ENCODE assay signal across 21 mouse cellular contexts in the genomic region with DNA sequence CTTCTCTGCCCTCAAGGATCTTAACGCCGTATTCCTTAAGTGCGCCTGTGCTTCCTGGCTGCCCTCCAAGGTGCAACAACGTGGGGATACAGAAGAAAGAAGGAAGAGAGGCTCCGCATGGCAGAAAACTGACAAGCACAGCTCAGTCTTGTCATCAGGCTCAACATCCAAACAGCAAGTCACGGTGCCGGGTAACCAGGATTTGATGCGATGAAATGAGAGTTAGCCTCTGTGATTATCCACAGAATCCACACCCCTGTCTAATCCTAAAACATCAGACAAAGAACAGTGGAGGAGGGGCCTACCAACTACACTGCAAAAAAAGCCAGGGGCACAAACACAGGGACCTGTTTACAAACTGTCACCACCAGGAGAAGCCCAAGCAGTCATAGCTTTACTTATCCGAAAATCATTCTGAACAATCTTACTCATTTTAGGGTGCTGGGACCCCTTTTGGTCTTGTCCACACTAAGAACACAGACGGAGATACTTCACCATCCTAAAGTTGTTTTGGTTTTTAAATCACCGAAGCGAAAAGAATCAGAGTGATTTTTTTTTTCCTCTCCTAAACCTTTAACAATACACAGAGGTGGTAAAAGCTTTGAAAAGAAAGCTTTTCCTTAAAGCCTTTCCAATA.
DNase-seq lines count a peak whose midpoint lies in the region; ATAC-seq and TF ChIP-seq lines count a peak whose summit lies in the region.
"Had no signal": no experiment of that assay in that cellular context is flagged by ENCODE, and none has a peak within 500 bp of the region (broad histone marks: within the 10 kb centered on the region; RNA-seq: fewer than 3 reads in every experiment).

No protein-coding gene starts in this region.

- peak; percentile 38 for DNase-seq in hindbrain, postnatal 0 days (ENCODE audit: low spot score)
- no peak for DNase-seq in hindbrain, embryonic 11.5 days (ENCODE audit: low spot score)
- peak; percentile 9 for DNase-seq in brain, adult 2 months (ENCODE audit: low read depth, low spot score)
- no peak for DNase-seq in urinary bladder, postnatal 10 days (ENCODE audit: low spot score)
- DNase-seq in thymus, postnatal 25 days: no peak
- DNase-seq: adrenal gland, postnatal 14 days; B cell, adult 2 months; cerebellum, adult 9-11 months; heart, adult 11 months; layer of hippocampus, postnatal 36 days; lung, adult 2 months; right cerebral cortex, postnatal 4 days; thymus, postnatal 36 days had no signal

- no peaks in the 10 kb centered on the region for H3K27me3 ChIP-seq in hindbrain, postnatal 0 days (ENCODE audit: insufficient read depth, low read length)
- no peaks in the 10 kb centered on the region for H3K27me3 ChIP-seq in hindbrain, embryonic 11.5 days (ENCODE audit: control insufficient read depth, insufficient read depth, low read length)
- H3K27me3 ChIP-seq in forebrain, embryonic 15.5 days: no peaks in the 10 kb centered on the region
- no peaks in the 10 kb centered on the region for H3K27me3 ChIP-seq in midbrain, embryonic 15.5 days (replicated peaks)
- H3K27me3 ChIP-seq: heart, embryonic 15.5 days; hindbrain, embryonic 12.5 days had no signal

- H3K9ac ChIP-seq in hindbrain, postnatal 0 days (replicated peaks; ENCODE audit: low read length): no peak overlapping the region
- no peak overlapping the region for H3K9ac ChIP-seq in hindbrain, embryonic 11.5 days (ENCODE audit: low read depth, low read length)
- H3K9ac ChIP-seq in forebrain, embryonic 15.5 days (replicated peaks): no peak overlapping the region
- H3K9ac ChIP-seq in midbrain, embryonic 15.5 days: no peak overlapping the region; the same call in 1 of the 2 replicates
- H3K9ac ChIP-seq: heart, embryonic 15.5 days; hindbrain, embryonic 12.5 days had no signal

- H3K27ac ChIP-seq in hindbrain, postnatal 0 days: no peak overlapping the region
- no peak overlapping the region for H3K27ac ChIP-seq in hindbrain, embryonic 11.5 days (ENCODE audit: low read depth, low read length)
- H3K27ac ChIP-seq in forebrain, embryonic 15.5 days (replicated peaks): peak overlapping the region; percentile 23; the same call in 1 of the 2 replicates
- H3K27ac ChIP-seq in midbrain, embryonic 15.5 days: peak overlapping the region; percentile 55
- H3K27ac ChIP-seq: heart, embryonic 15.5 days; hindbrain, embryonic 12.5 days; limb, embryonic 10.5 days; macrophage had no signal

- H3K4me2 ChIP-seq in hindbrain, postnatal 0 days (ENCODE audit: low read depth, low read length): peak overlapping the region; percentile 25; the same call in 1 of the 2 replicates
- no peak overlapping the region for H3K4me2 ChIP-seq in hindbrain, embryonic 11.5 days (replicated peaks; ENCODE audit: low read depth, low read length)
- peak overlapping the region; percentile 32 for H3K4me2 ChIP-seq in forebrain, embryonic 15.5 days (replicated peaks)
- peak overlapping the region; percentile 26 for H3K4me2 ChIP-seq in midbrain, embryonic 15.5 days
- H3K4me2 ChIP-seq: heart, embryonic 15.5 days; hindbrain, embryonic 12.5 days; liver, embryonic 11.5 days had no signal

- whole genome bisulfite sequencing in hindbrain, postnatal 0 days: 36% methylated on average over 12 of the region's 12 CpGs
- 75% methylated on average over 12 of the region's 12 CpGs for WGBS in hindbrain, embryonic 11.5 days
- 27% methylated on average over 12 of the region's 12 CpGs for WGBS in forebrain, embryonic 15.5 days
- WGBS in midbrain, embryonic 15.5 days: 31% methylated on average over 12 of the region's 12 CpGs

- H3K4me1 ChIP-seq in hindbrain, postnatal 0 days (ENCODE audit: insufficient read depth, low read length): 0 out of 2 replicates have a peak, but pooled peaks cover 4% of the 10 kb centered on the region
- H3K4me1 ChIP-seq in hindbrain, embryonic 11.5 days (replicated peaks; ENCODE audit: control insufficient read depth, insufficient read depth, low read length): no peaks in the 10 kb centered on the region
- peaks cover 11% of the 10 kb centered on the region for H3K4me1 ChIP-seq in forebrain, embryonic 15.5 days
- H3K4me1 ChIP-seq in midbrain, embryonic 15.5 days: peaks cover 11% of the 10 kb centered on the region
- H3K4me1 ChIP-seq: heart, embryonic 15.5 days; hindbrain, embryonic 12.5 days; limb, embryonic 10.5 days had no signal

- 0 out of 2 replicates have a peak, but pooled peaks have one; percentile 24 for ATAC-seq in hindbrain, postnatal 0 days
- ATAC-seq in hindbrain, embryonic 11.5 days (ENCODE audit: low FRiP score): no peak
- ATAC-seq in forebrain, embryonic 15.5 days (replicated peaks): peak; percentile 57; the same call in 1 of the 2 replicates
- peak; percentile 76 for ATAC-seq in midbrain, embryonic 15.5 days (replicated peaks)
- ATAC-seq: intestine, postnatal 0 days had no signal

- H3K36me3 ChIP-seq in hindbrain, postnatal 0 days (ENCODE audit: insufficient read depth, low read length): no peaks in the 10 kb centered on the region
- no peaks in the 10 kb centered on the region for H3K36me3 ChIP-seq in hindbrain, embryonic 11.5 days (ENCODE audit: control insufficient read depth, insufficient read depth, low read length)
- no peaks in the 10 kb centered on the region for H3K36me3 ChIP-seq in forebrain, embryonic 15.5 days
- no peaks in the 10 kb centered on the region for H3K36me3 ChIP-seq in midbrain, embryonic 15.5 days (replicated peaks)
- H3K36me3 ChIP-seq: heart, embryonic 15.5 days; hindbrain, embryonic 12.5 days; limb, embryonic 10.5 days had no signal

- H3K9me3 ChIP-seq in hindbrain, postnatal 0 days (ENCODE audit: low read length): no peaks in the 10 kb centered on the region
- no peaks in the 10 kb centered on the region for H3K9me3 ChIP-seq in hindbrain, embryonic 11.5 days (ENCODE audit: control insufficient read depth, low read length)
- no peaks in the 10 kb centered on the region for H3K9me3 ChIP-seq in forebrain, embryonic 15.5 days
- no peaks in the 10 kb centered on the region for H3K9me3 ChIP-seq in midbrain, embryonic 15.5 days
- H3K9me3 ChIP-seq: heart, embryonic 15.5 days; hindbrain, embryonic 12.5 days; limb, embryonic 10.5 days had no signal

- no peak overlapping the region for H3K4me3 ChIP-seq in hindbrain, postnatal 0 days (ENCODE audit: low read length)
- no peak overlapping the region for H3K4me3 ChIP-seq in hindbrain, embryonic 11.5 days (ENCODE audit: low read depth, low read length)
- no peak overlapping the region for H3K4me3 ChIP-seq in forebrain, embryonic 15.5 days
- H3K4me3 ChIP-seq in midbrain, embryonic 15.5 days: no peak overlapping the region
- H3K4me3 ChIP-seq: heart, embryonic 15.5 days; hindbrain, embryonic 12.5 days; limb, embryonic 10.5 days had no signal

- TF ChIP-seq CTCF in hindbrain, postnatal 0 days (IDR thresholded peaks at IDR 0.05; ENCODE audit: low read depth): 0 out of 2 replicates have a peak, but pooled peaks have one; percentile 6

Comparison
In these comparisons a context has a peak if more than half of its experiments do, and no peak if none do; other contexts are left out.
1. DNase-seq: peak in hindbrain, postnatal 0 days (single experiment) and brain, adult 2 months (single experiment); none in hindbrain, embryonic 11.5 days (single experiment), urinary bladder, postnatal 10 days (single experiment) and thymus, postnatal 25 days (single experiment).
2. H3K27ac ChIP-seq: peak in forebrain, embryonic 15.5 days (single experiment) and midbrain, embryonic 15.5 days (single experiment); none in hindbrain, postnatal 0 days (single experiment) and hindbrain, embryonic 11.5 days (single experiment).